Mouse (Mus musculus): ENCODE data around the gene Tada2b. TPM values are rescaled to one million over a fixed set of nuclear protein-coding genes. Genes with fewer than 3 reads are reported as not detected.

The Tada2b gene
- polyA plus RNA-seq, 1 experiment from 2014 or later, result 3.1 TPM

DNA sequence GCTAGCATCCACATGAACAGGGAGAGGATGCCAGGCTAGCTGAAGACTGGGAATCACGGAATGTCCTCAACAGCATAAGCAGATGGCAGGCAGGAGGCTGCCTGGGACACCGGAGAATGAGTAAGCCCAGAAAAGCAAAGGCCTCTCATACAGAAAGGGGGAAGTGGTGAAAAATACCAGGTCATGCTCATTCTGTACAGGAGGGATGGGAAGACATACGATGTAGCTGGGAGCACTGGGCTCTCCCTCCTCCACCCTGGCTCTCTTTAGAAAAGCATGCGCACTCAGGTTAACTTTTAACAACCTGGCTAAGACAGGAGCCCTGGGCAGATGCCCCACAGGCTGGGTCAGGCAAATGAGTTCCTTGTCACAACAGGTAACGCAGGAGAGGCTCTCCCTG is 57.7 kb downstream of the Tada2b start:
- Histone ChIP-seq H3K27me3 (replicated peaks; ENCODE audit: control insufficient read depth, insufficient read depth, low read length) (no peaks in the 10 kb centered on the region), H3K9ac (ENCODE audit: low read depth, low read length) (no peak overlapping the region), H3K4me3 (ENCODE audit: low read depth, low read length) (no peak overlapping the region), H3K4me2 (no peak overlapping the region), H3K36me3 (ENCODE audit: control insufficient read depth, insufficient read depth, low read length) (no peaks in the 10 kb centered on the region), H3K4me1 (replicated peaks; ENCODE audit: control insufficient read depth, insufficient read depth, low read length) (no peaks in the 10 kb centered on the region), H3K27ac (ENCODE audit: low read depth, low read length) (no peak overlapping the region), H3K9me3 (ENCODE audit: control insufficient read depth, low read length) (no peaks in the 10 kb centered on the region)
- DNase-seq (ENCODE audit: low spot score) (no peak), ATAC-seq (replicated peaks; ENCODE audit: low FRiP score) (no peak)
- 57% methylated on average over 5 of the region's 5 CpGs for WGBS

DNA sequence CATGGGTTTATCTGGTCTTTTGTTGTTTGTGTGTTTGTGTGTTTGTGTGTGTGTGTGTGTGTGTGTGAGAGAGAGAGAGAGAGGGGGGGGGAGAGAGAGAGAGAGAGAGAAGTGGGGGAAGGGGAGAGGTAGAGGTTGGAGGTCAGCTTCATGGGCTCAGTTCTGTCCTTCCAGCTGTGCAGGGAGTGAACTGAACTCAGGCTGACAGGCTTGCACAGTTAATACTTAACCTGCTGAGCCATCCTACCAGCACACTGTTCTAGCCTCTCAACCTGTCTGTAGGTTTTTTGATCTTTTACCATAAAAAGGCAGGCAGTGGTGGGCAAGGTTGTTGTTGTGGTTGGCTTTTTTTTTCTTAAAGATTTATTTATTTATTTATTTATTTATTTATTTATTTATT is 59.4 kb downstream of the Tada2b start:
- H3K4me1 ChIP-seq (replicated peaks; ENCODE audit: control insufficient read depth, insufficient read depth, low read length), result no peaks in the 10 kb centered on the region
- no peak overlapping the region for H3K4me3 ChIP-seq (ENCODE audit: low read depth, low read length)
- H3K36me3 ChIP-seq (ENCODE audit: control insufficient read depth, insufficient read depth, low read length), result no peaks in the 10 kb centered on the region
- H3K9me3 ChIP-seq (ENCODE audit: control insufficient read depth, low read length), result no peaks in the 10 kb centered on the region
- DNase-seq (ENCODE audit: low spot score) (no peak), ATAC-seq (replicated peaks; ENCODE audit: low FRiP score) (no peak)
- no peak overlapping the region for H3K27ac ChIP-seq (ENCODE audit: low read depth, low read length)
- no peak overlapping the region for H3K4me2 ChIP-seq
- no peaks in the 10 kb centered on the region for H3K27me3 ChIP-seq (replicated peaks; ENCODE audit: control insufficient read depth, insufficient read depth, low read length)
- no peak overlapping the region for H3K9ac ChIP-seq (ENCODE audit: low read depth, low read length)

Other genes with a start within 250 kb of the Tada2b start
- gene Sorcs2, start 86.1 kb downstream of the Tada2b start, polyA plus RNA-seq (2014; fragmentation: Nextera tagmentation; extraction: Ambion mirVana), result 2.2 and 2.4 TPM in 2 replicates
- gene Grpel1, start 19.3 kb downstream of the Tada2b start, polyA plus RNA-seq (2014; fragmentation: Nextera tagmentation; extraction: Ambion mirVana), result 74.6 and 79.9 TPM in 2 replicates
- 0.26 and 0.34 TPM in 2 replicates for gene Ccdc96, start 303 bp upstream of the Tada2b start, polyA plus RNA-seq (2014; fragmentation: Nextera tagmentation; extraction: Ambion mirVana)
- 26.0 and 30.2 TPM in 2 replicates for gene Tbc1d14, start 109.0 kb upstream of the Tada2b start, polyA plus RNA-seq (2014; fragmentation: Nextera tagmentation; extraction: Ambion mirVana)
- gene D5Ertd579e, start 211.7 kb upstream of the Tada2b start, polyA plus RNA-seq (2014; fragmentation: Nextera tagmentation; extraction: Ambion mirVana), result 19.3 TPM in 2 replicates